Mouse (Mus musculus): ENCODE data around the gene D8Ertd738e. TPM values are rescaled to one million over a fixed set of nuclear protein-coding genes. Genes with fewer than 3 reads are reported as not detected.

D8Ertd738e gene
- polyA plus RNA-seq, 1 experiment from 2014 or later = 375 TPM

GRCm38 (mm10) chr8:84276447-84276846, 26.9 kb upstream of the D8Ertd738e start:
- no peak overlapping the region for H3K4me3 ChIP-seq (ENCODE audit: low read depth, low read length)
- no peaks in the 10 kb centered on the region for H3K27me3 ChIP-seq (ENCODE audit: control insufficient read depth, insufficient read depth, low read length)
- DNase-seq (ENCODE audit: low spot score) = no peak
- no peak overlapping the region for H3K9ac ChIP-seq (ENCODE audit: low read length)
- no peak overlapping the region for H3K4me2 ChIP-seq (ENCODE audit: low read depth, severe bottlenecking)
- H3K27ac ChIP-seq (replicated peaks; ENCODE audit: low read depth, low read length) = no peak overlapping the region
- WGBS = 72% methylated on average over 1 of the region's 1 CpGs
- H3K4me1 ChIP-seq (ENCODE audit: control insufficient read depth, insufficient read depth, low read length) = no peaks in the 10 kb centered on the region
- H3K36me3 ChIP-seq (ENCODE audit: control insufficient read depth, insufficient read depth, low read length) = no peaks in the 10 kb centered on the region
- ATAC-seq (ENCODE audit: insufficient number of reproducible peaks, low FRiP score, low TSS enrichment, low read depth) = no peak
- no peaks in the 10 kb centered on the region for H3K9me3 ChIP-seq (ENCODE audit: control insufficient read depth, low read length)

DNA sequence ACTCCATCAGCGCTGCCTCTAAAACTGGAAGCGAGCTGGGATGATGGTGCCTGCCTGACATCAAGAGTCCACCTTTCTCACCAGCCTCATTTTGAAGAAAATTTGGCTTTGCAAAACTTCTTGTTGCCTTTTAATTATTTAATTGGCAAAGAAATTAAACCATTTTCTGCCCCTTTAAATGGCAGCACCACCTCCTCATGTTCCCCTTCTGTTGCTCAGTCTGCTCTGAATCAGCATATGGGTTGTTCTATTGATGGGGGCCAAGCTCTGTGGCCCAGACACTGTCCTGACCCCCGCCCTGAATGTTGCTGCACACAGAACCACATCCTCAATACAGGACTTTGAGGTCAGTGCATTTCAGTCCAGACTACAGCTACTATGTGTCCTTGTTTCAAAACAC, 24.4 kb upstream of the D8Ertd738e start:
- Histone ChIP-seq H3K36me3 (ENCODE audit: control insufficient read depth, insufficient read depth, low read length) (no peaks in the 10 kb centered on the region), H3K9ac (ENCODE audit: low read length) (no peak overlapping the region), H3K4me3 (ENCODE audit: low read depth, low read length) (no peak overlapping the region), H3K4me2 (ENCODE audit: low read depth, severe bottlenecking) (no peak overlapping the region), H3K27ac (replicated peaks; ENCODE audit: low read depth, low read length) (no peak overlapping the region), H3K4me1 (ENCODE audit: control insufficient read depth, insufficient read depth, low read length) (0 out of 2 replicates have a peak, but pooled peaks cover 3% of the 10 kb centered on the region), H3K27me3 (ENCODE audit: control insufficient read depth, insufficient read depth, low read length) (no peaks in the 10 kb centered on the region), H3K9me3 (ENCODE audit: control insufficient read depth, low read length) (no peaks in the 10 kb centered on the region)
- 90% methylated on average over 3 of the region's 3 CpGs for WGBS
- no peak for ATAC-seq (ENCODE audit: insufficient number of reproducible peaks, low FRiP score, low TSS enrichment, low read depth)
- DNase-seq (ENCODE audit: low spot score) = no peak

DNA sequence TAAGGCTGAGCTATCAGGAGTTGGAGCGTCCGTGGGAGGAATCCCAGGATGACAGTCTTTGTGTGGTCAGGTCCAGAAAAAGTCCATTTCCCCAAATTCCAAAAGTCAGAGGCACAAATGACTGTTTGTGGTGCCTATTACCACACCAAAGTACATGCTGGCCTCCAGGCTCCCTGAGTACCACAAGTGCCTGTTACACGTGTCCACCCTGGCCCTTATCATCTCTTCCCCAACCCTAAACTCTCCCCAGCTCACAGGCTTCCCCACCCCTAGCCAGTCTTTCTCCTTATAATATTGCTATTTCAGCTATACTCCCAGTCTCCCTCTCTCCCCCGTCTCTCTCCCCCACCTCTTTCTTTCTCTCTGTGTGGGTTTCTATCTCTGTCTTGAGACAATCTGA, 22.8 kb upstream of the D8Ertd738e start:
- no peak for DNase-seq (ENCODE audit: low spot score)
- H3K27ac ChIP-seq (replicated peaks; ENCODE audit: low read depth, low read length) = no peak overlapping the region
- H3K36me3 ChIP-seq (ENCODE audit: control insufficient read depth, insufficient read depth, low read length) = no peaks in the 10 kb centered on the region
- H3K4me1 ChIP-seq (ENCODE audit: control insufficient read depth, insufficient read depth, low read length) = 0 out of 2 replicates have a peak, but pooled peaks cover 3% of the 10 kb centered on the region
- H3K27me3 ChIP-seq (ENCODE audit: control insufficient read depth, insufficient read depth, low read length) = no peaks in the 10 kb centered on the region
- 85% methylated on average over 4 of the region's 4 CpGs for WGBS
- no peak for ATAC-seq (ENCODE audit: insufficient number of reproducible peaks, low FRiP score, low TSS enrichment, low read depth)
- no peak overlapping the region for H3K9ac ChIP-seq (ENCODE audit: low read length)
- no peak overlapping the region for H3K4me2 ChIP-seq (ENCODE audit: low read depth, severe bottlenecking)
- no peaks in the 10 kb centered on the region for H3K9me3 ChIP-seq (ENCODE audit: control insufficient read depth, low read length)
- H3K4me3 ChIP-seq (ENCODE audit: low read depth, low read length) = no peak overlapping the region

- peak; percentile 99 for ATAC-seq (ENCODE audit: insufficient number of reproducible peaks, low FRiP score, low TSS enrichment, low read depth)
- H3K27ac ChIP-seq (replicated peaks; ENCODE audit: low read depth, low read length) = no peak within 1 kb of the TSS
- peak; percentile 99 for DNase-seq (ENCODE audit: low spot score)
Measured at GRCm38 (mm10) chr8:84269950-84270773, 20.6 kb upstream of the D8Ertd738e start, which contains the start of gene Ccdc130. Gene Ccdc130 (minus strand): TSS chr8:84270380.

DNA sequence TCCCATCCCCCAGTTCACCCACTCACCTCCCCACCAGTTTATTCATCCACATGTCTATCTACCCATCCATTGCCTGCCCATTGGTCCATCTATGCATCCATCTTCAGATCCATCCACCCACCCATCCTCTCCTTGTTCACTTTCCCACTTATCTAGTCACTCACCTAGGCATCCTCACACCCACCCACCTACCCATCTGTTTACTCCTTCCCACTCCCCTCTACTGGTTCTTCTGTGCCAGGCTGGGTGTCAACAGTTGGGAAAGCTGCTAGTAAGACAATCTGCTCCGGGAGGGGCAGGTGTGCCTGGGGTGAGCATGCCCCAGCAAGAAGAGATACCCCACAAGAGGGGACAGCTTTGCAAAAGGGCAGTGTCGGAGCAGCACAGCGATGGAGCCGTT, 11.6 kb upstream of the D8Ertd738e start:
- Histone ChIP-seq H3K4me1 (ENCODE audit: control insufficient read depth, insufficient read depth, low read length) (peaks cover 9% of the 10 kb centered on the region), H3K27ac (replicated peaks; ENCODE audit: low read depth, low read length) (no peak overlapping the region), H3K9me3 (ENCODE audit: control insufficient read depth, low read length) (no peaks in the 10 kb centered on the region), H3K36me3 (ENCODE audit: control insufficient read depth, insufficient read depth, low read length) (peaks cover 8% of the 10 kb centered on the region), H3K9ac (ENCODE audit: low read length) (no peak overlapping the region), H3K27me3 (ENCODE audit: control insufficient read depth, insufficient read depth, low read length) (no peaks in the 10 kb centered on the region), H3K4me3 (ENCODE audit: low read depth, low read length) (no peak overlapping the region), H3K4me2 (ENCODE audit: low read depth, severe bottlenecking) (no peak overlapping the region)
- ATAC-seq (ENCODE audit: insufficient number of reproducible peaks, low FRiP score, low TSS enrichment, low read depth) (no peak), DNase-seq (ENCODE audit: low spot score) (no peak)
- 91% methylated on average over 4 of the region's 4 CpGs for WGBS

More at GRCm38 (mm10) chr8:84269950-84270773, 20.6 kb upstream of the D8Ertd738e start, which contains the start of gene Ccdc130:
- Histone ChIP-seq H3K4me3 (ENCODE audit: low read depth, low read length) (peak within 1 kb of the TSS; percentile 71), H3K4me1 (ENCODE audit: control insufficient read depth, insufficient read depth, low read length) (0 out of 2 replicates have a peak, but pooled peaks cover 3% of the 10 kb centered on the region), H3K4me2 (ENCODE audit: low read depth, severe bottlenecking) (peak within 1 kb of the TSS; percentile 56), H3K9ac (ENCODE audit: low read length) (peak within 1 kb of the TSS; percentile 61), H3K9me3 (ENCODE audit: control insufficient read depth, low read length) (no peaks in the 10 kb centered on the region), H3K27me3 (ENCODE audit: control insufficient read depth, insufficient read depth, low read length) (no peaks in the 10 kb centered on the region), H3K36me3 (ENCODE audit: control insufficient read depth, insufficient read depth, low read length) (no peaks in the 10 kb centered on the region)
- under 1% methylated on average over 44 of the region's 44 CpGs for WGBS

GRCm38 (mm10) chr8:84256822-84257610, 7.5 kb upstream of the D8Ertd738e start, which contains the start of gene Mri1:
Gene Mri1 (minus strand): TSS chr8:84257326.
- peaks cover 9% of the 10 kb centered on the region for H3K4me1 ChIP-seq (ENCODE audit: control insufficient read depth, insufficient read depth, low read length)
- peaks cover 19% of the 10 kb centered on the region for H3K36me3 ChIP-seq (ENCODE audit: control insufficient read depth, insufficient read depth, low read length)
- DNase-seq (ENCODE audit: low spot score) = peak; percentile 94
- under 1% methylated on average over 64 of the region's 64 CpGs for WGBS
- ATAC-seq (ENCODE audit: insufficient number of reproducible peaks, low FRiP score, low TSS enrichment, low read depth) = peak; percentile 80
- peak within 1 kb of the TSS; percentile 95 for H3K4me2 ChIP-seq (ENCODE audit: low read depth, severe bottlenecking)
- no peaks in the 10 kb centered on the region for H3K27me3 ChIP-seq (ENCODE audit: control insufficient read depth, insufficient read depth, low read length)
- peak within 1 kb of the TSS; percentile 89 for H3K27ac ChIP-seq (replicated peaks; ENCODE audit: low read depth, low read length)
- H3K9me3 ChIP-seq (ENCODE audit: control insufficient read depth, low read length) = no peaks in the 10 kb centered on the region
- H3K4me3 ChIP-seq (ENCODE audit: low read depth, low read length) = peak within 1 kb of the TSS; percentile 78
- H3K9ac ChIP-seq (ENCODE audit: low read length) = peak within 1 kb of the TSS; percentile 84

- Histone ChIP-seq H3K4me3 (ENCODE audit: low read depth, low read length) (peak overlapping the region; percentile 78), H3K4me2 (ENCODE audit: low read depth, severe bottlenecking) (peak overlapping the region; percentile 95), H3K9me3 (ENCODE audit: control insufficient read depth, low read length) (no peaks in the 10 kb centered on the region), H3K9ac (ENCODE audit: low read length) (peak overlapping the region; percentile 84), H3K4me1 (ENCODE audit: control insufficient read depth, insufficient read depth, low read length) (peaks cover 9% of the 10 kb centered on the region), H3K27ac (replicated peaks; ENCODE audit: low read depth, low read length) (peak overlapping the region; percentile 89), H3K27me3 (ENCODE audit: control insufficient read depth, insufficient read depth, low read length) (no peaks in the 10 kb centered on the region), H3K36me3 (ENCODE audit: control insufficient read depth, insufficient read depth, low read length) (peaks cover 19% of the 10 kb centered on the region)
- WGBS = 15% methylated on average over 6 of the region's 6 CpGs
- ATAC-seq (ENCODE audit: insufficient number of reproducible peaks, low FRiP score, low TSS enrichment, low read depth) = 0 out of 2 replicates have a peak, but pooled peaks have one; percentile 37
- DNase-seq (ENCODE audit: low spot score) = no peak
Measured at GRCm38 (mm10) chr8:84256458-84256821, 6.9 kb upstream of the D8Ertd738e start.

GRCm38 (mm10) chr8:84255858-84256257, 6.3 kb upstream of the D8Ertd738e start:
- peaks cover 19% of the 10 kb centered on the region for H3K36me3 ChIP-seq (ENCODE audit: control insufficient read depth, insufficient read depth, low read length)
- H3K4me3 ChIP-seq (ENCODE audit: low read depth, low read length) = peak overlapping the region; percentile 78
- H3K4me2 ChIP-seq (ENCODE audit: low read depth, severe bottlenecking) = peak overlapping the region; percentile 95; the same call in 1 of the 2 replicates
- DNase-seq (ENCODE audit: low spot score) (no peak), ATAC-seq (ENCODE audit: insufficient number of reproducible peaks, low FRiP score, low TSS enrichment, low read depth) (no peak)
- no peak overlapping the region for H3K27ac ChIP-seq (replicated peaks; ENCODE audit: low read depth, low read length)
- H3K4me1 ChIP-seq (ENCODE audit: control insufficient read depth, insufficient read depth, low read length) = peaks cover 9% of the 10 kb centered on the region
- peak overlapping the region; percentile 14 for H3K9ac ChIP-seq (ENCODE audit: low read length)
- no peaks in the 10 kb centered on the region for H3K27me3 ChIP-seq (ENCODE audit: control insufficient read depth, insufficient read depth, low read length)
- 85% methylated on average over 3 of the region's 3 CpGs for WGBS
- H3K9me3 ChIP-seq (ENCODE audit: control insufficient read depth, low read length) = no peaks in the 10 kb centered on the region
